Comparison of ENCODE assay signal across 8 mouse cellular contexts in genomic region chr8:121935341-121936294, GRCm38 (mm10). TPM values are rescaled to one million over a fixed set of nuclear protein-coding genes. Genes with fewer than 3 reads are reported as not detected.
A peak's percentile ranks its signal among the peaks of the same experiment; 100 is the strongest.
DNase-seq lines count a peak whose midpoint lies in the region; ATAC-seq and TF ChIP-seq lines count a peak whose summit lies in the region.

No protein-coding gene starts in this region.

- intact Hi-C loops in left cerebral cortex, adult 2 months (cut with DNase I): no loop called here

- peak; percentile 60; the same call in 1 of the 2 replicates for TF ChIP-seq CTCF in kidney, postnatal 0 days (IDR thresholded peaks at IDR 0.05; ENCODE audit: low read depth)
- TF ChIP-seq CTCF in left cerebral cortex, adult 2 months (IDR thresholded peaks at IDR 0.05): peak; percentile 46

- no peak overlapping the region for H3K4me3 ChIP-seq in kidney, postnatal 0 days (replicated peaks; ENCODE audit: low read depth, low read length)
- no peak overlapping the region for H3K4me3 ChIP-seq in forebrain, embryonic 15.5 days
- H3K4me3 ChIP-seq in left cerebral cortex, adult 2 months: no peak overlapping the region
- H3K4me3 ChIP-seq in neural tube, embryonic 15.5 days (replicated peaks): no peak overlapping the region

- H3K4me2 ChIP-seq in kidney, postnatal 0 days (ENCODE audit: low read length): no peak overlapping the region
- peak overlapping the region; percentile 23; the same call in 1 of the 2 replicates for H3K4me2 ChIP-seq in forebrain, embryonic 15.5 days (replicated peaks)
- no peak overlapping the region for H3K4me2 ChIP-seq in neural tube, embryonic 15.5 days

- peak; percentile 51 for DNase-seq in kidney, postnatal 0 days (ENCODE audit: low spot score)
- no peak for DNase-seq in kidney, adult 11 months
- DNase-seq in left cerebral cortex, adult 2 months (ENCODE audit: extremely low spot score in 1 of 2, low spot score in 2 of 2): peak; percentile 39 to 68
- no peak for DNase-seq in spleen, postnatal 10 days (ENCODE audit: low spot score in 2 of 2)

- no peaks in the 10 kb centered on the region for H3K4me1 ChIP-seq in kidney, postnatal 0 days (replicated peaks; ENCODE audit: insufficient read depth, low read length)
- peaks cover 24% of the 10 kb centered on the region for H3K4me1 ChIP-seq in forebrain, embryonic 15.5 days
- peaks cover 23% of the 10 kb centered on the region for H3K4me1 ChIP-seq in neural tube, embryonic 15.5 days

- H3K9ac ChIP-seq in kidney, postnatal 0 days (ENCODE audit: low read depth, low read length): no peak overlapping the region
- no peak overlapping the region; the same call in 1 of the 2 replicates for H3K9ac ChIP-seq in forebrain, embryonic 15.5 days (replicated peaks)
- H3K9ac ChIP-seq in neural tube, embryonic 15.5 days (replicated peaks): no peak overlapping the region

- no peaks in the 10 kb centered on the region for H3K27me3 ChIP-seq in kidney, postnatal 0 days (ENCODE audit: insufficient read depth, low read length)
- H3K27me3 ChIP-seq in forebrain, embryonic 15.5 days: no peaks in the 10 kb centered on the region
- no peaks in the 10 kb centered on the region for H3K27me3 ChIP-seq in neural tube, embryonic 15.5 days (replicated peaks)

- no peak overlapping the region for H3K27ac ChIP-seq in kidney, postnatal 0 days
- H3K27ac ChIP-seq in forebrain, embryonic 15.5 days (replicated peaks): peak overlapping the region; percentile 86
- H3K27ac ChIP-seq in left cerebral cortex, adult 2 months: peak overlapping the region; percentile 47
- peak overlapping the region; percentile 78 for H3K27ac ChIP-seq in neural tube, embryonic 15.5 days (replicated peaks)

- no peaks in the 10 kb centered on the region for H3K36me3 ChIP-seq in kidney, postnatal 0 days (ENCODE audit: insufficient read depth, low read length)
- no peaks in the 10 kb centered on the region for H3K36me3 ChIP-seq in forebrain, embryonic 15.5 days
- no peaks in the 10 kb centered on the region for H3K36me3 ChIP-seq in neural tube, embryonic 15.5 days

- no peak; the same call in 1 of the 2 replicates for ATAC-seq in kidney, postnatal 0 days (replicated peaks; ENCODE audit: low FRiP score, low read depth)
- ATAC-seq in cerebellum, adult (ENCODE audit: insufficient number of reproducible peaks, low FRiP score, low TSS enrichment): peak; percentile 26; the same call in 1 of the 2 replicates
- ATAC-seq in forebrain, embryonic 15.5 days (replicated peaks): peak; percentile 85
- ATAC-seq in neural tube, embryonic 15.5 days (ENCODE audit: low FRiP score): peak; percentile 82
- no peak for ATAC-seq in monocyte, adult 5-6 weeks (replicated peaks; ENCODE audit: insufficient number of reproducible peaks, low FRiP score, low TSS enrichment, poor library complexity, severe bottlenecking)

- WGBS in kidney, postnatal 0 days: 64% methylated on average over 12 of the region's 12 CpGs
- 21% methylated on average over 12 of the region's 12 CpGs for WGBS in forebrain, embryonic 15.5 days
- 40% methylated on average over 12 of the region's 12 CpGs for WGBS in neural tube, embryonic 15.5 days

- no peaks in the 10 kb centered on the region for H3K9me3 ChIP-seq in kidney, postnatal 0 days (replicated peaks; ENCODE audit: low read length)
- no peaks in the 10 kb centered on the region for H3K9me3 ChIP-seq in forebrain, embryonic 15.5 days
- H3K9me3 ChIP-seq in neural tube, embryonic 15.5 days (replicated peaks): no peaks in the 10 kb centered on the region

RNA-seq across cellular contexts. Expression of gene Car5a, which starts 9.1 kb away (rescaled TPM):
- polyA plus RNA-seq in kidney, postnatal 0 days (2015; fragmentation: Nextera tagmentation; extraction: Ambion mirVana): 0.12 and 0.23 TPM in 2 replicates
- 0.37 and 0.43 TPM in 2 replicates for polyA plus RNA-seq in forebrain, embryonic 15.5 days (2015; fragmentation: Nextera tagmentation; extraction: Ambion mirVana)
- total RNA-seq in left cerebral cortex, adult 2 months (2021): not detected
- 0.46 and 0.50 TPM in 2 replicates for polyA plus RNA-seq in neural tube, embryonic 15.5 days (2015; fragmentation: Nextera tagmentation; extraction: Ambion mirVana)
- total RNA-seq in monocyte, adult 5-6 weeks (2017): not detected in 3 replicates

RNA-seq across cellular contexts. Expression of gene Banp, which starts 13.9 kb away (rescaled TPM):
- 23.1 and 24.6 TPM in 2 replicates for polyA plus RNA-seq in kidney, postnatal 0 days (2015; fragmentation: Nextera tagmentation; extraction: Ambion mirVana)
- polyA plus RNA-seq in forebrain, embryonic 15.5 days (2015; fragmentation: Nextera tagmentation; extraction: Ambion mirVana): 64.8 and 65.3 TPM in 2 replicates
- total RNA-seq in left cerebral cortex, adult 2 months (2021): 10 to 100 TPM; 31.4 to 62.5 TPM
- polyA plus RNA-seq in neural tube, embryonic 15.5 days (2015; fragmentation: Nextera tagmentation; extraction: Ambion mirVana): 51.1 and 52.8 TPM in 2 replicates
- 23.5 to 63.3 TPM (median 27.5 TPM) in 3 replicates for total RNA-seq in monocyte, adult 5-6 weeks (2017)

RNA-seq across cellular contexts. Expression of gene Slc7a5, which starts 28.1 kb away (rescaled TPM):
- 9.2 and 10.2 TPM in 2 replicates for polyA plus RNA-seq in kidney, postnatal 0 days (2015; fragmentation: Nextera tagmentation; extraction: Ambion mirVana)
- 39.2 and 45.8 TPM in 2 replicates for polyA plus RNA-seq in forebrain, embryonic 15.5 days (2015; fragmentation: Nextera tagmentation; extraction: Ambion mirVana)
- 10 to 100 TPM; 61.5 to 63.2 TPM for total RNA-seq in left cerebral cortex, adult 2 months (2021)
- polyA plus RNA-seq in neural tube, embryonic 15.5 days (2015; fragmentation: Nextera tagmentation; extraction: Ambion mirVana): 39.6 and 41.1 TPM in 2 replicates
- 3.1 to 5.1 TPM (median 4.9 TPM) in 3 replicates for total RNA-seq in monocyte, adult 5-6 weeks (2017)

Comparison
In these comparisons a context has a peak if more than half of its experiments do, and no peak if none do; other contexts are left out.
1. DNase-seq: peak in kidney, postnatal 0 days (single experiment) and left cerebral cortex, adult 2 months (2 of 2); none in kidney, adult 11 months (single experiment) and spleen, postnatal 10 days (0 of 2).
2. ATAC-seq: peak in cerebellum, adult (single experiment), forebrain, embryonic 15.5 days (single experiment) and neural tube, embryonic 15.5 days (single experiment); none in kidney, postnatal 0 days (single experiment) and monocyte, adult 5-6 weeks (single experiment).